Mouse (Mus musculus): ENCODE data around the gene Fcgr4. TPM values are rescaled to one million over a fixed set of nuclear protein-coding genes. Genes with fewer than 3 reads are reported as not detected.

Fcgr4 gene
- total and polyA plus RNA-seq, 2 experiments from 2014 or later: 0.23 to 0.60 TPM

- no peak overlapping the region for H3K27ac ChIP-seq (ENCODE audit: low read depth)
- no peaks in the 10 kb centered on the region for H3K4me1 ChIP-seq (ENCODE audit: control insufficient read depth, insufficient read depth)
- DNase-seq (ENCODE audit: low spot score): no peak
- no peaks in the 10 kb centered on the region for H3K27me3 ChIP-seq (ENCODE audit: control insufficient read depth, insufficient read depth, low read length)
- H3K9me3 ChIP-seq (replicated peaks; ENCODE audit: control insufficient read depth, low read length): no peaks in the 10 kb centered on the region
- TF ChIP-seq CTCF (IDR thresholded peaks at IDR 0.05; ENCODE audit: low read depth) (no peak), EP300 (IDR thresholded peaks at IDR 0.05; ENCODE audit: low read depth) (no peak)
- no peak overlapping the region for H3K4me2 ChIP-seq (ENCODE audit: low read depth, low read length)
- ATAC-seq (ENCODE audit: insufficient read depth, low read depth): no peak
- H3K36me3 ChIP-seq (replicated peaks; ENCODE audit: control insufficient read depth, insufficient read depth, low read length): no peaks in the 10 kb centered on the region
- no peak overlapping the region for H3K9ac ChIP-seq (replicated peaks; ENCODE audit: low read depth, low read length)
- 84% methylated on average over 2 of the region's 2 CpGs for WGBS
- no peak overlapping the region for H3K4me3 ChIP-seq (ENCODE audit: low read depth, low read length)
Observed at GRCm38 (mm10) chr1:171006905-171007304, 11.8 kb upstream of the Fcgr4 start.

- no peaks in the 10 kb centered on the region for H3K4me1 ChIP-seq (ENCODE audit: control insufficient read depth, insufficient read depth)
- no peak for TF ChIP-seq EP300 (IDR thresholded peaks at IDR 0.05; ENCODE audit: low read depth)
- TF ChIP-seq CTCF (IDR thresholded peaks at IDR 0.05; ENCODE audit: low read depth): no peak
Observed at GRCm38 (mm10) chr1:171011733-171012132, 7.0 kb upstream of the Fcgr4 start.

DNA sequence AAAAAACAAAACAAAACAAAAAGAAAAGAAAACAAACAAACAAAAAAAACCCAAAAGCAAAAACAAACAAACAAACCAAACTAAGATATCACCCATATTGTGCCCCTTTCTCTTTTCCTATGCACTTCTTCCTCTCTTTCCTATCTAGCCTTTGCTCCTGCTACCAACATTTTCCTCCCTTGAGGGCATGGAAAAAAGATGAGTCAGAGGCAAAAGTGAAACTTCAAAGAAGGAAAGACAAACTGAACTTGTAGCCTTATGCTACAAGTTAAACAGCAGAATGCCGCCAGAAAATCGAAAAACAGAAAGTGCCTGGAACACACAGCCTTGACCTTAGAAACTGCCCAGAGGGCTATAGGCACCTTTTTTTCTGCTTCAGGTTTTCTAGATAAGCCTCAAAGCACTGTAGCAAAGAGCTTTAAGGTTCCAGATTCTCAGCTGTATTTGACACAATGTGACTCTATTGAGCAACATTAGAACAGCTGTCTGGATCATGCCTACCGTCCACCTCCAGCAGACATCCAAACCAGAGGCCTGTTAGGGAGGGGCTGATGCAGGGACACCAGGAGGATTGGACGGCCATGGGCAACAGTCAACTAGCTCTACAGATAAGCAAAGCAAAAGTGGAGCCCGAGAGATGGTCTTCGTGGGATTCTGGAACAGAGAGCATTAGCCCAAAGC is 1.9 kb upstream of the Fcgr4 start:
- H3K4me1 ChIP-seq (ENCODE audit: control insufficient read depth, insufficient read depth): no peaks in the 10 kb centered on the region
- H3K36me3 ChIP-seq (replicated peaks; ENCODE audit: control insufficient read depth, insufficient read depth, low read length): no peaks in the 10 kb centered on the region
- no peak for TF ChIP-seq CTCF (IDR thresholded peaks at IDR 0.05; ENCODE audit: low read depth)
- TF ChIP-seq EP300 (IDR thresholded peaks at IDR 0.05; ENCODE audit: low read depth): no peak
- DNase-seq (ENCODE audit: low spot score) (no peak), ATAC-seq (ENCODE audit: insufficient read depth, low read depth) (no peak)
- no peak overlapping the region for H3K9ac ChIP-seq (replicated peaks; ENCODE audit: low read depth, low read length)
- no peak overlapping the region for H3K27ac ChIP-seq (ENCODE audit: low read depth)
- H3K27me3 ChIP-seq (ENCODE audit: control insufficient read depth, insufficient read depth, low read length): no peaks in the 10 kb centered on the region
- H3K9me3 ChIP-seq (replicated peaks; ENCODE audit: control insufficient read depth, low read length): no peaks in the 10 kb centered on the region
- H3K4me3 ChIP-seq (ENCODE audit: low read depth, low read length): no peak overlapping the region
- 63% methylated on average over 6 of the region's 6 CpGs for WGBS
- no peak overlapping the region for H3K4me2 ChIP-seq (ENCODE audit: low read depth, low read length)

More at GRCm38 (mm10) chr1:171011733-171012132, 7.0 kb upstream of the Fcgr4 start:
- Histone ChIP-seq H3K9me3 (replicated peaks; ENCODE audit: control insufficient read depth, low read length) (no peaks in the 10 kb centered on the region), H3K36me3 (replicated peaks; ENCODE audit: control insufficient read depth, insufficient read depth, low read length) (no peaks in the 10 kb centered on the region), H3K4me3 (ENCODE audit: low read depth, low read length) (no peak overlapping the region), H3K9ac (replicated peaks; ENCODE audit: low read depth, low read length) (no peak overlapping the region), H3K4me2 (ENCODE audit: low read depth, low read length) (no peak overlapping the region), H3K27me3 (ENCODE audit: control insufficient read depth, insufficient read depth, low read length) (no peaks in the 10 kb centered on the region), H3K27ac (ENCODE audit: low read depth) (no peak overlapping the region)
- no peak for ATAC-seq (ENCODE audit: insufficient read depth, low read depth)
- WGBS: 66% methylated on average over 4 of the region's 4 CpGs
- no peak for DNase-seq (ENCODE audit: low spot score)

DNA sequence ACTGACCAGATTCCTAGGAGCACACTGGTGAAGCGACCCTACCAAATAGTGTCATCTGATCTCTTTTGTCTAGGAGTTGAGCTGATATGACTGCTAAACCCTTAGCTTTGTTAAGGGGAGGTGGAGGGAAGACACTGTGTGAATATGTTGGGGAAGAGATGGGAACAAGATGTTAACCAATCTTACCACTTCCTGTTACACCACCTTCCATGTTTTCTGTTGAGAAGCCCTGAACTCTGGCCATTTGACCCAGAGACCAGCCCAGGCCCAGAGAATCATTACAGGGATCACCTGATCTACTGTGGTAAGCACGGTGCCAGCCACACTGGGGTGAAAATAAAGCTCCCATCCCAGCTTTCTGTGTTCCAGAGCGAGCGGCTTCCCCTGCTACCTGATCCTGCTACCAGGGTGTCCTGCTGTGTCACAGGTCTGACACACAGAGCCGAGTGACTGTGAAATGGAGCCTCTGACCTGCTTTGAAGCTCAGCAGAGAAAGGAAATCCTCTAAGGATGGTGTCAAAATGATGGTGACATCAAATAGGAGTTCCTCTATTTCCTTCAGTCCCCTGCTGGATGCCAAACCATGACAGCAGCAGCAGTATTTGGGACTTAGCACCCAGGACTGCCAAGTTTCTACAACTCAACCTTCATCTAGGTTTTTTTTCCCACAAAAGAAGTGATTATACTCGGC is 1.1 kb upstream of the Fcgr4 start:
- no peaks in the 10 kb centered on the region for H3K4me1 ChIP-seq (ENCODE audit: control insufficient read depth, insufficient read depth)
- no peaks in the 10 kb centered on the region for H3K36me3 ChIP-seq (replicated peaks; ENCODE audit: control insufficient read depth, insufficient read depth, low read length)
- DNase-seq (ENCODE audit: low spot score) (no peak), ATAC-seq (ENCODE audit: insufficient read depth, low read depth) (no peak)
- no peak overlapping the region for H3K4me3 ChIP-seq (ENCODE audit: low read depth, low read length)
- no peak for TF ChIP-seq EP300 (IDR thresholded peaks at IDR 0.05; ENCODE audit: low read depth)
- TF ChIP-seq CTCF (IDR thresholded peaks at IDR 0.05; ENCODE audit: low read depth): no peak
- H3K27me3 ChIP-seq (ENCODE audit: control insufficient read depth, insufficient read depth, low read length): no peaks in the 10 kb centered on the region
- H3K4me2 ChIP-seq (ENCODE audit: low read depth, low read length): no peak overlapping the region
- 54% methylated on average over 6 of the region's 6 CpGs for WGBS
- no peak overlapping the region for H3K27ac ChIP-seq (ENCODE audit: low read depth)
- H3K9ac ChIP-seq (replicated peaks; ENCODE audit: low read depth, low read length): no peak overlapping the region
- H3K9me3 ChIP-seq (replicated peaks; ENCODE audit: control insufficient read depth, low read length): no peaks in the 10 kb centered on the region

DNA sequence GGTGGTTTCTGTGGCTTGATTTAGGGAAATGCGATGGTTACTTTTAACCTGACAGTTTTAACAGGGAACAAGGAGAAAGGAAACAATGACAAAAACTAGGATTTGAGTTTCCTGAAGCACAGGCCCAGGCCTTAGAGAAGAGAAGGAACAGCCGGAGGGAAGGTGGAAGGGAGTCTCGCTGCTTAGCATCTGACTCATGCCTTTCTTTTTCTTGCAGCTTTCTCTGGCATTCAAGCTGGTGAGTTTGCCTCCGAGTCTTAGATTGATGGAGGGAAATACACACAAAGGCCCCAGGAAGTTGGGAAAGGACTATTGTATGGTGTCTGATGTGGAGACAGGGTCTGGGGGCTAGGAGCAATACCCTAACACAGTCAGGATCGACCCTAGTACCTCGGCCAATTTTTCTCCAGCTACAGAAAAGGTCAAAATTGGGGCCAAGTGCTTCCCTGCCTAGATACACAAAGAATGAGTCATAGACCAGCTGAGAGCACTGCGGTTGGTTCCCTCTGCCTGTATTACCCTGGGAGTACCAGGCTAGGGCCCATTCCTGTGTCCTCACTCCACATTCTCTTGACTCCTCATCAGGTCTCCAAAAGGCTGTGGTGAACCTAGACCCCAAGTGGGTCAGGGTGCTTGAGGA is 711 bp downstream of the Fcgr4 start:
- no peaks in the 10 kb centered on the region for H3K27me3 ChIP-seq (ENCODE audit: control insufficient read depth, insufficient read depth, low read length)
- 62% methylated on average over 7 of the region's 7 CpGs for WGBS

More for the DNA sequence above, 711 bp downstream of the Fcgr4 start:
- no peak overlapping the region for H3K4me3 ChIP-seq (ENCODE audit: low read depth, low read length)
- H3K27ac ChIP-seq (ENCODE audit: low read depth): no peak overlapping the region
- no peaks in the 10 kb centered on the region for H3K9me3 ChIP-seq (replicated peaks; ENCODE audit: control insufficient read depth, low read length)
- TF ChIP-seq EP300 (IDR thresholded peaks at IDR 0.05; ENCODE audit: low read depth): no peak
- TF ChIP-seq CTCF (IDR thresholded peaks at IDR 0.05; ENCODE audit: low read depth): no peak
- H3K36me3 ChIP-seq (replicated peaks; ENCODE audit: control insufficient read depth, insufficient read depth, low read length): no peaks in the 10 kb centered on the region
- no peaks in the 10 kb centered on the region for H3K4me1 ChIP-seq (ENCODE audit: control insufficient read depth, insufficient read depth)
- DNase-seq (ENCODE audit: low spot score) (no peak), ATAC-seq (ENCODE audit: insufficient read depth, low read depth) (no peak)
- H3K4me2 ChIP-seq (ENCODE audit: low read depth, low read length): no peak overlapping the region
- no peak overlapping the region for H3K9ac ChIP-seq (replicated peaks; ENCODE audit: low read depth, low read length)
